8 mouse cellular contexts compared by ENCODE assay signal in the genomic region with DNA sequence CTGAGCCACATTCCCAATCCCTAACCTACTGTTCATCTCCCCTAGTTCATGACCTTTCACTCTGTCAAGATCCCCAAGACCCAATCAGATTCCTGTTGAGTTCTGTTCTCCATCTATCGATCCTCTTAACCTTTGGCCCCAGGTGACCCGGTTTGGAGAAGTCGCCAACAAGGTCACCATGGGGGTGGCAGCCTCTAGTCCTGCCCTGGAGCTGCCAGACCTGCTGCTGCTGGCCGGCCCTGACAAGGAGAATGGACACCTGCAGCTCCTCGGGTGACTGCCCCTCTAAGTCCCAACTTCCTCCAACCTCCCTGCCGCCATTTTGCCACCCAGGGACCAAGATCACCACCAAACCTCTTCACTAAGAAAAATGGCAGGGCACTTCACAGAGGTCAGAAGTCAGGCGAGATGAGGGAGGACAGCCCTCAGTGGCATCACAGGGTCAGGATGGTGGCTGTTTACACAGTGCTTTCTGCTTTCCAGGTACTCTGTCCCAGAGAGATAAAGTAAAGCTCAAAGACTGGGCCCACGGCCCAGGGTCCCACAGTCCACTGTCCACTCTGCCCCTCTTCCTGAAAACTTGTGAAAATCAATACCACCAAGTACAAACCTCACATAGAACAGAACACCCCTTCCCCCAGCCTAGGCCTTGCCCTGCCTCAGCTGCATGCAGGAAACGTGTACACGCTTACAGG. TPM values are rescaled to one million over a fixed set of nuclear protein-coding genes. Genes with fewer than 3 reads are reported as not detected.
DNase-seq lines count a peak whose midpoint lies in the region; ATAC-seq and TF ChIP-seq lines count a peak whose summit lies in the region.

No protein-coding gene starts in this region.

- 81% methylated on average over 10 of the region's 10 CpGs for WGBS in heart, embryonic 13.5 days
- WGBS in forebrain, postnatal 0 days = 83% methylated on average over 10 of the region's 10 CpGs
- WGBS in midbrain, embryonic 10.5 days = 84% methylated on average over 10 of the region's 10 CpGs

- H3K27me3 ChIP-seq in heart, embryonic 13.5 days (replicated peaks) = peaks cover 33% of the 10 kb centered on the region
- no peaks in the 10 kb centered on the region for H3K27me3 ChIP-seq in forebrain, postnatal 0 days (ENCODE audit: insufficient read depth, low read length)
- peaks cover 18% of the 10 kb centered on the region for H3K27me3 ChIP-seq in midbrain, embryonic 10.5 days (ENCODE audit: low read depth, poor library complexity, severe bottlenecking)

- DNase-seq in heart, postnatal 10 days = no peak
- DNase-seq in ES-E14 (ENCODE audit: low read depth, low spot score) = no peak
- no peak for DNase-seq in forebrain, postnatal 0 days
- DNase-seq in midbrain, embryonic 10.5 days (ENCODE audit: low spot score) = no peak
- DNase-seq in embryo, embryonic 9.5 days (ENCODE audit: extremely low spot score) = no peak
- DNase-seq in adrenal gland, adult 8-10 months = no peak

- intact Hi-C loops in heart, postnatal 10 days (cut with DNase I) = no loop called here

- no peak overlapping the region for H3K27ac ChIP-seq in heart, embryonic 13.5 days (replicated peaks)
- peak overlapping the region; percentile 60 for H3K27ac ChIP-seq in ES-E14 (ENCODE audit: insufficient read depth, low read depth, low read length, poor library complexity, severe bottlenecking)
- peak overlapping the region; percentile 99 for H3K27ac ChIP-seq in forebrain, postnatal 0 days (ENCODE audit: low read depth, low read length)
- H3K27ac ChIP-seq in midbrain, embryonic 10.5 days (replicated peaks) = peak overlapping the region; percentile 99

- in situ Hi-C loops in ES-E14 (cut with MboI; ENCODE audit: low sequenced_read_pairs in 2 of 2, unreplicated experiment in 2 of 2) = no loop called here

- H3K9ac ChIP-seq in heart, embryonic 13.5 days = 0 out of 2 replicates have a peak overlapping the region, but pooled peaks have one; percentile 92
- H3K9ac ChIP-seq in ES-E14 (ENCODE audit: insufficient read depth, low read depth, low read length, poor library complexity, severe bottlenecking) = peak overlapping the region; percentile 60; the same call in 1 of the 2 replicates
- peak overlapping the region; percentile 98 for H3K9ac ChIP-seq in forebrain, postnatal 0 days

- peak overlapping the region; percentile 69 for H3K4me3 ChIP-seq in heart, embryonic 13.5 days
- peak overlapping the region; percentile 70 to 72 for H3K4me3 ChIP-seq in ES-E14 (ENCODE audit: insufficient read depth in 1 of 2, low read depth in 1 of 2, low read length in 2 of 2, poor library complexity in 1 of 2, severe bottlenecking in 1 of 2)
- H3K4me3 ChIP-seq in forebrain, postnatal 0 days (ENCODE audit: low read depth, low read length) = peak overlapping the region; percentile 88
- peak overlapping the region; percentile 86 for H3K4me3 ChIP-seq in midbrain, embryonic 10.5 days

- peaks cover 22% of the 10 kb centered on the region for H3K4me1 ChIP-seq in heart, embryonic 13.5 days
- H3K4me1 ChIP-seq in ES-E14 (ENCODE audit: control insufficient read depth in 2 of 2, insufficient read depth in 2 of 2, low read length in 2 of 2, poor library complexity in 1 of 2) = peaks cover 9 to 24% of the 10 kb centered on the region in 2 experiments; a peak in 3 of 4 replicates
- peaks cover 17% of the 10 kb centered on the region for H3K4me1 ChIP-seq in forebrain, postnatal 0 days (ENCODE audit: insufficient read depth)
- peaks cover 29% of the 10 kb centered on the region for H3K4me1 ChIP-seq in midbrain, embryonic 10.5 days

- peaks cover 19% of the 10 kb centered on the region for H3K36me3 ChIP-seq in heart, embryonic 13.5 days
- H3K36me3 ChIP-seq in ES-E14 (ENCODE audit: control insufficient read depth, insufficient read depth, low read length, poor library complexity, severe bottlenecking) = peaks cover 8% of the 10 kb centered on the region; the same call in 1 of the 2 replicates
- H3K36me3 ChIP-seq in forebrain, postnatal 0 days (ENCODE audit: insufficient read depth) = peaks cover 9% of the 10 kb centered on the region
- peaks cover 23% of the 10 kb centered on the region for H3K36me3 ChIP-seq in midbrain, embryonic 10.5 days

- no peaks in the 10 kb centered on the region for H3K9me3 ChIP-seq in heart, embryonic 13.5 days
- no peaks in the 10 kb centered on the region for H3K9me3 ChIP-seq in ES-E14 (ENCODE audit: control insufficient read depth, insufficient read depth, low read depth, low read length)
- no peaks in the 10 kb centered on the region for H3K9me3 ChIP-seq in forebrain, postnatal 0 days (ENCODE audit: low read length)
- no peaks in the 10 kb centered on the region for H3K9me3 ChIP-seq in midbrain, embryonic 10.5 days (replicated peaks)

- TF ChIP-seq CTCF in forebrain, postnatal 0 days (IDR thresholded peaks at IDR 0.05; ENCODE audit: low read depth) = no peak

- no peak for ATAC-seq in heart, embryonic 13.5 days (ENCODE audit: extremely low read depth, insufficient number of reproducible peaks, low FRiP score, low TSS enrichment)
- no peak for ATAC-seq in forebrain, postnatal 0 days
- no peak for ATAC-seq in frontal cortex, adult (ENCODE audit: low TSS enrichment)

- peak overlapping the region; percentile 89 for H3K4me2 ChIP-seq in heart, embryonic 13.5 days
- peak overlapping the region; percentile 70 for H3K4me2 ChIP-seq in forebrain, postnatal 0 days (ENCODE audit: low read depth)

TF ChIP-seq in ES-E14, 5 proteins besides CTCF, POLR2A, EP300 and RAD21:
- TF ChIP-seq MAFK (IDR thresholded peaks at IDR 0.05; ENCODE audit: insufficient read depth, low read depth, low read length) (no peak), HCFC1 (IDR thresholded peaks at IDR 0.05; ENCODE audit: borderline replicate concordance, insufficient read depth, low read length) (no peak), ZNF384 (IDR thresholded peaks at IDR 0.05; ENCODE audit: low read depth, low read length) (no peak), CHD2 (IDR thresholded peaks at IDR 0.05; ENCODE audit: low read depth, low read length) (no peak), ZC3H11A (IDR thresholded peaks at IDR 0.05; ENCODE audit: borderline replicate concordance, low read depth, low read length) (no peak)
TF ChIP-seq in ES-E14: peak in this region for 0.

RNA-seq across cellular contexts. Expression of gene Fam71e1, which starts 1.1 kb away (rescaled TPM):
- polyA plus RNA-seq in heart, embryonic 13.5 days (2015; fragmentation: Nextera tagmentation; extraction: Ambion mirVana) = 8.5 and 9.1 TPM in 2 replicates
- 1 to 10 TPM; 5.1 to 6.0 TPM for total RNA-seq in heart, postnatal 10 days (2021)
- 3.4 and 4.2 TPM in 2 replicates for total RNA-seq in ES-E14 (2012; rRNA removed)
- 21.1 and 22.0 TPM in 2 replicates for total RNA-seq in forebrain, postnatal 0 days (2014; rRNA removed)
- polyA plus RNA-seq in forebrain, postnatal 0 days (2015; fragmentation: Nextera tagmentation; extraction: Ambion mirVana) = 23.1 and 27.2 TPM in 2 replicates
- 20.5 and 27.6 TPM in 2 replicates for polyA plus RNA-seq in midbrain, embryonic 10.5 days (2016; fragmentation: Nextera tagmentation; extraction: Ambion mirVana)
- total RNA-seq in adrenal gland, adult 8-10 months (2022) = 10 to 100 TPM in 3 of 4 experiments, 1 to 10 TPM in 1; 10.0 to 15.5 (median 13.0) TPM

RNA-seq across cellular contexts. Expression of gene Emc10, which starts 1.2 kb away (rescaled TPM):
- polyA plus RNA-seq in heart, embryonic 13.5 days (2015; fragmentation: Nextera tagmentation; extraction: Ambion mirVana) = 88.2 and 93.2 TPM in 2 replicates
- 100 to 1,000 TPM; 101 to 102 TPM for total RNA-seq in heart, postnatal 10 days (2021)
- 64.2 and 104 TPM in 2 replicates for total RNA-seq in ES-E14 (2012; rRNA removed)
- 212 and 238 TPM in 2 replicates for total RNA-seq in forebrain, postnatal 0 days (2014; rRNA removed)
- 168 and 171 TPM in 2 replicates for polyA plus RNA-seq in forebrain, postnatal 0 days (2015; fragmentation: Nextera tagmentation; extraction: Ambion mirVana)
- 104 and 108 TPM in 2 replicates for polyA plus RNA-seq in midbrain, embryonic 10.5 days (2016; fragmentation: Nextera tagmentation; extraction: Ambion mirVana)
- total RNA-seq in adrenal gland, adult 8-10 months (2022) = 100 to 1,000 TPM in 3 of 4 experiments, 10 to 100 TPM in 1; 99.0 to 119 (median 110) TPM

RNA-seq across cellular contexts. Expression of gene Mybpc2, which starts 26.9 kb away (rescaled TPM):
- polyA plus RNA-seq in heart, embryonic 13.5 days (2015; fragmentation: Nextera tagmentation; extraction: Ambion mirVana) = 2.2 and 2.4 TPM in 2 replicates
- 10 to 100 TPM; 16.3 to 22.2 TPM for total RNA-seq in heart, postnatal 10 days (2021)
- total RNA-seq in ES-E14 (2012; rRNA removed) = 0.80 and 1.6 TPM in 2 replicates
- 0.15 and 0.33 TPM in 2 replicates for total RNA-seq in forebrain, postnatal 0 days (2014; rRNA removed)
- polyA plus RNA-seq in forebrain, postnatal 0 days (2015; fragmentation: Nextera tagmentation; extraction: Ambion mirVana) = 0.15 and 0.29 TPM in 2 replicates
- 0.05 and 0.20 TPM in 2 replicates for polyA plus RNA-seq in midbrain, embryonic 10.5 days (2016; fragmentation: Nextera tagmentation; extraction: Ambion mirVana)
- under 1 TPM in 2 of 4 experiments, not detected in 2; 0.07 to 0.08 TPM for total RNA-seq in adrenal gland, adult 8-10 months (2022)

RNA-seq across cellular contexts. Expression of gene Josd2, which starts 29.7 kb away (rescaled TPM):
- polyA plus RNA-seq in heart, embryonic 13.5 days (2015; fragmentation: Nextera tagmentation; extraction: Ambion mirVana) = 138 and 158 TPM in 2 replicates
- total RNA-seq in heart, postnatal 10 days (2021) = 10 to 100 TPM; 70.3 to 79.0 TPM
- total RNA-seq in ES-E14 (2012; rRNA removed) = 18.6 and 18.9 TPM in 2 replicates
- 27.6 and 39.3 TPM in 2 replicates for total RNA-seq in forebrain, postnatal 0 days (2014; rRNA removed)
- 28.6 and 31.7 TPM in 2 replicates for polyA plus RNA-seq in forebrain, postnatal 0 days (2015; fragmentation: Nextera tagmentation; extraction: Ambion mirVana)
- polyA plus RNA-seq in midbrain, embryonic 10.5 days (2016; fragmentation: Nextera tagmentation; extraction: Ambion mirVana) = 71.6 and 76.8 TPM in 2 replicates
- total RNA-seq in adrenal gland, adult 8-10 months (2022) = 10 to 100 TPM; 43.7 to 56.5 (median 46.9) TPM

RNA-seq across cellular contexts. Expression of gene Aspdh, which starts 32.3 kb away (rescaled TPM):
- 0.70 and 1.4 TPM in 2 replicates for polyA plus RNA-seq in heart, embryonic 13.5 days (2015; fragmentation: Nextera tagmentation; extraction: Ambion mirVana)
- total RNA-seq in heart, postnatal 10 days (2021) = under 1 TPM; 0.79 to 0.93 TPM
- not detected in 2 replicates for total RNA-seq in ES-E14 (2012; rRNA removed)
- total RNA-seq in forebrain, postnatal 0 days (2014; rRNA removed) = 4.4 and 20.3 TPM in 2 replicates
- 1.6 and 2.2 TPM in 2 replicates for polyA plus RNA-seq in forebrain, postnatal 0 days (2015; fragmentation: Nextera tagmentation; extraction: Ambion mirVana)
- polyA plus RNA-seq in midbrain, embryonic 10.5 days (2016; fragmentation: Nextera tagmentation; extraction: Ambion mirVana) = 0.99 and 2.0 TPM in 2 replicates
- total RNA-seq in adrenal gland, adult 8-10 months (2022) = 1 to 10 TPM in 3 of 4 experiments, under 1 TPM in 1; 0.73 to 2.0 (median 1.4) TPM
